Mouse (Mus musculus): ENCODE measurements around the gene Gm17604. TPM values are rescaled to one million over a fixed set of nuclear protein-coding genes. Genes with fewer than 3 reads are reported as not detected.

Gene Gm17604
- not detected for polyA plus RNA-seq (2014; fragmentation: Illumina TruSeq; extraction: RNeasy Lipid Tissue Mini Kit (QIAGEN cat#74804))

GRCm38 (mm10) chrX:165004779-165005324, at the start of gene Gm17604:
Gm17604 (minus strand) TSS chrX:165004829.

GRCm38 (mm10) chrX:164980193-164980775, 24.3 kb downstream of the Gm17604 start, which contains the start of the genes Mospd2 and Fancb:
Mospd2 (minus strand) TSS chrX:164980375.
Fancb (plus strand) TSS chrX:164980592.

Other genes starting within 250 kb of the Gm17604 start
- gene Mospd2, start 24.5 kb downstream of the Gm17604 start, polyA plus RNA-seq (2014; fragmentation: Illumina TruSeq; extraction: RNeasy Lipid Tissue Mini Kit (QIAGEN cat#74804)): 102 TPM
- gene Fancb, start 24.2 kb downstream of the Gm17604 start, polyA plus RNA-seq (2014; fragmentation: Illumina TruSeq; extraction: RNeasy Lipid Tissue Mini Kit (QIAGEN cat#74804)): 9.9 TPM